Mouse (Mus musculus): ENCODE results near the gene Lrrc4.

GRCm38 (mm10) chr6:28859094-28859493, 27.5 kb upstream of the Lrrc4 start:
- no peak for TF ChIP-seq CTCF (IDR thresholded peaks at IDR 0.05; ENCODE audit: low read depth, low read length)
- TF ChIP-seq POLR2A (IDR thresholded peaks at IDR 0.05; ENCODE audit: insufficient read depth, low read length) = no peak

Measured in ES-Bruce4 (cell line).